Mouse (Mus musculus) intestine, embryonic 15.5 days (tissue): ENCODE measurements around the gene Fbln5. TPM values are rescaled to one million over a fixed set of nuclear protein-coding genes. Genes with fewer than 3 reads are reported as not detected.

ENCODE experiments used
- ATAC-seq: fragments of 200-750 bp; cut with Nextera tagmentation; 2 replicates; pipeline ENCODE4 v1.8.0; 2017; ENCODE audit warnings: moderate TSS enrichment, moderate library complexity
- H3K27ac ChIP-seq: fragments of 300-500 bp; sonication (generic); 2 replicates; pipeline ENCODE4 v1.5.1; 2015; ENCODE audit warnings: mild to moderate bottlenecking, inconsistent platforms
- H3K27me3 ChIP-seq: fragments of 300-500 bp; sonication (generic); replicated peaks from 2 replicates; pipeline ENCODE4 v1.6.1; 2015; ENCODE audit warnings: inconsistent platforms
- H3K36me3 ChIP-seq: fragments of 300-500 bp; sonication (generic); 2 replicates; pipeline ENCODE4 v1.6.1; 2015; ENCODE audit warnings: inconsistent platforms
- H3K4me1 ChIP-seq: fragments of 300-500 bp; sonication (generic); replicated peaks from 2 replicates; pipeline ENCODE4 v1.6.1; 2015; ENCODE audit warnings: inconsistent platforms
- H3K4me2 ChIP-seq: fragments of 300-500 bp; sonication (generic); replicated peaks from 2 replicates; pipeline ENCODE4 v1.6.1; 2015; ENCODE audit warnings: mild to moderate bottlenecking, inconsistent platforms
- H3K4me3 ChIP-seq: fragments of 300-500 bp; sonication (generic); replicated peaks from 2 replicates; pipeline ENCODE4 v1.5.1; 2015; ENCODE audit warnings: inconsistent platforms
- H3K9ac ChIP-seq: fragments of 300-500 bp; sonication (generic); 2 replicates; pipeline ENCODE4 v1.6.1; 2015; ENCODE audit warnings: inconsistent platforms
- H3K9me3 ChIP-seq: fragments of 300-500 bp; sonication (generic); 2 replicates; pipeline ENCODE4 v1.6.1; 2016; ENCODE audit warnings: inconsistent platforms
- WGBS: fragments of 180-500 bp; shearing (Covaris S2); methylation state at CpG from one replicate; pipeline ENCODE4 v1.1.7; 2015; 5-methylcytosine and 5-hydroxymethylcytosine counted together
- polyA plus RNA-seq: library from polyadenylated mRNA; unstranded; fragments of >200 nt; fragmentation: Nextera tagmentation; extraction: Ambion mirVana; gene quantifications from 2 replicates; pipeline ENCODE4 v1.2.1, GENCODE M21; 2015

Gene Fbln5
- polyA plus RNA-seq, 1 experiment from 2014 or later = 63.9 TPM

DNA sequence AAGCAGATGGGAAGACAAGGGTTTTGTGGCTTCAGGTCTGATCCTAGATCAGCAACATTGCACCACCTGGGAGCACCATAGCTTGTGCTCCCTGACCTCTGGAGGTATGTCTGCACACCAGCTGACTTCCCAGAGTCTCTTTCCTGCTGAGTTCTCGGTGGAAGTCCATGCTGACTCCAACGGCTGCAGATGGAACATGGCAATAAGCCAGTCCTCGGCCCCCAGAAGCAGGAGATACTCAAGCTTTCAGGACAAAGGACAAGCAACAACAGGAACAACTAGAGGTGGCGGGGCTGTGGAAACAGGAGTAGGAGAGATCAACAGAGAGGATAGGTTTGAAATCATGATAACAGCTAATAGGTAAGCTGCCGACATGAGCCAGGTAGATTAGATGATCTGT, 17.1 kb downstream of the Fbln5 start:
- H3K27me3 ChIP-seq = no peaks in the 10 kb centered on the region
- H3K36me3 ChIP-seq = no peaks in the 10 kb centered on the region
- H3K4me2 ChIP-seq = no peak overlapping the region
- H3K9ac ChIP-seq = no peak overlapping the region
- WGBS = 72% methylated on average over 5 of the region's 5 CpGs
- no peak for ATAC-seq
- no peaks in the 10 kb centered on the region for H3K9me3 ChIP-seq
- no peak overlapping the region for H3K27ac ChIP-seq
- no peak overlapping the region for H3K4me3 ChIP-seq
- no peaks in the 10 kb centered on the region for H3K4me1 ChIP-seq

DNA sequence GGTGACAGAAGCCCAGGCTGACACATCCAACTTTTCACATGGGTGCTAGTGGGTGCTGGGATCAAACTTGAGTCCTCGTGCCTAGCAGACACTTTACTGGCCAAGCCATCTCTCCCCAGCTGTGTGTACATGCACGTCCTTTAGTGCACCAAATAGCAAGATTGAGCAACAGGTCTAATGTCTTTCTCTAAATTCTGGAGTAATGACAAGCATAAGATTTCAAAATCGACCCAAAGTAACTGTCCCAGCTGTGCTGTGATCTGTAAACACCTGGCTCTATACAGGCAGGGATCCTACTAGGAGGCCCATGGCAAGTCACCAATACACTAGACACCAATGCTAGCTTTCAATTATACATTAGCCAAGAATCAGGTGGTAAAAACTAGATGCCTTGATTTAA, 17.8 kb downstream of the Fbln5 start:
- H3K9ac ChIP-seq = no peak overlapping the region
- H3K4me1 ChIP-seq = no peaks in the 10 kb centered on the region
- H3K9me3 ChIP-seq = no peaks in the 10 kb centered on the region
- H3K4me3 ChIP-seq = no peak overlapping the region
- H3K4me2 ChIP-seq = no peak overlapping the region
- H3K27me3 ChIP-seq = no peaks in the 10 kb centered on the region
- 78% methylated on average over 3 of the region's 3 CpGs for WGBS
- H3K27ac ChIP-seq = no peak overlapping the region
- H3K36me3 ChIP-seq = no peaks in the 10 kb centered on the region
- no peak for ATAC-seq

GRCm38 (mm10) chr12:101798189-101798922, 20.5 kb downstream of the Fbln5 start:
- no peaks in the 10 kb centered on the region for H3K4me1 ChIP-seq
- no peak for ATAC-seq
- H3K9ac ChIP-seq = no peak overlapping the region
- no peak overlapping the region for H3K4me2 ChIP-seq
- H3K9me3 ChIP-seq = no peaks in the 10 kb centered on the region
- no peak overlapping the region for H3K27ac ChIP-seq
- WGBS = 62% methylated on average over 7 of the region's 7 CpGs
- H3K27me3 ChIP-seq = no peaks in the 10 kb centered on the region
- no peak overlapping the region for H3K4me3 ChIP-seq
- H3K36me3 ChIP-seq = no peaks in the 10 kb centered on the region

GRCm38 (mm10) chr12:101794458-101794857, 24.4 kb downstream of the Fbln5 start:
- Histone ChIP-seq H3K36me3 (no peaks in the 10 kb centered on the region), H3K4me3 (no peak overlapping the region), H3K27ac (no peak overlapping the region), H3K27me3 (no peaks in the 10 kb centered on the region), H3K4me2 (no peak overlapping the region), H3K9me3 (no peaks in the 10 kb centered on the region), H3K4me1 (no peaks in the 10 kb centered on the region), H3K9ac (no peak overlapping the region)
- 78% methylated on average over 3 of the region's 3 CpGs for WGBS
- ATAC-seq = no peak

DNA sequence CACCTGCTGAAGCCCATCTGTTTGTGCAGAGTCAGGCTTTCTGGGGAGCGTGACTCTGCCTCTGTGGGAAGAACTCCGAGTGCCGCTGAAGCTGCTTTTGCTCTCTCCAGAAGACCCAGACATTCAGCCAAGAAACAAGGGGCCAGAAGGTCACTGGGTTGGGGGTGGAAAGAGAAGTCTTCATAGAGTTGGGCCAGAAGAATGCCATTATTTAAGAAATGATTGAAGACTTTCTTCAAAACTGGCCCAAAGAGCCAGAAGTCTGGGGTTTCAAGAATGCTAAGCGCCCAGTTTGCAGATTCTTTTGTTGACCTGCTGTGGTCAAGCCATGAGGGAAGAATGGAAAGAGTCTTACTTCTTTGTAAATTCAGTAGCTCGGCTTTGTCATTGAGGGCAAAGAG, 25.6 kb downstream of the Fbln5 start:
- Histone ChIP-seq H3K4me3 (no peak overlapping the region), H3K4me1 (no peaks in the 10 kb centered on the region), H3K9ac (no peak overlapping the region), H3K9me3 (no peaks in the 10 kb centered on the region), H3K27ac (no peak overlapping the region), H3K27me3 (no peaks in the 10 kb centered on the region), H3K36me3 (no peaks in the 10 kb centered on the region), H3K4me2 (no peak overlapping the region)
- WGBS = 84% methylated on average over 5 of the region's 5 CpGs
- no peak for ATAC-seq

DNA sequence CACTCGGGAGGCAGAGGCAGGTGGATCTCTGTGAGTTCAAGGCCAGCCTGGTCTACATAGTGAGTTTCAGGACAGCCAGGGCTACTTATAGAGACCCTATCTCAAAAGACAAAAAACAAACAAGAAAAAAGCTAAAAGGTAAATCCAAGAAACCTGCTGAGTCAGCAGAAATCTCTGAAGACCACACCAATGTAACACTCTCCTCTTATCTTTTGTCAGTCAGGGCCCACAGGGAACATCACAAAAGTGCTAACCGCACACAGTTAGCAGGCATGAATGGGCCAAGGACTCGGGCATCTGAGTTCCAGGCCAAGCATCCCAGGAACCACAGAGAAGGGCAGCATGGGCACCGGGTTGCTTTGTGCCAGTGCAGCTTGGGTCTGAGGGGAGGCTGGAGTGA, 26.2 kb downstream of the Fbln5 start:
- no peak for ATAC-seq
- H3K4me1 ChIP-seq = no peaks in the 10 kb centered on the region
- H3K27me3 ChIP-seq = no peaks in the 10 kb centered on the region
- no peak overlapping the region for H3K27ac ChIP-seq
- H3K4me3 ChIP-seq = no peak overlapping the region
- no peak overlapping the region for H3K4me2 ChIP-seq
- 88% methylated on average over 4 of the region's 4 CpGs for WGBS
- H3K9me3 ChIP-seq = no peaks in the 10 kb centered on the region
- H3K36me3 ChIP-seq = no peaks in the 10 kb centered on the region
- H3K9ac ChIP-seq = no peak overlapping the region

DNA sequence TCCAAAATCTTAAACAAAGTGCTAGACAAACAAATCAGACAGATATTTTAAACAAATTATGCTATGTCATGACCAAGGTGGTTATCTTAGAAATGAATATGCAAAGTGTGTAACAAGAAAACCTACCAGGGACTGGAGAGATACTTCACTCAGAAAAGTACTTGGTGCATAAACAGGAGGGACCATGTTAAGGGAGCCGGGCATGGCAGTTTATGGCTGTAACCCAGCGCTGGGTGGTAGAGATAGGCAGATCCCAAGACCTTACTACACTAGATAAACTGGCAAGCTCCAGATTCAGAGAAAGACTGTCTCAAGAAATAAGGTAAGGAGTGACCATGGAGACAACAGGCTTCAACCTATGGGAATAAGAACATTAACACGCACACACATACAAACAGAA, 29.1 kb downstream of the Fbln5 start:
- Histone ChIP-seq H3K4me3 (no peak overlapping the region), H3K27ac (no peak overlapping the region), H3K36me3 (no peaks in the 10 kb centered on the region), H3K27me3 (no peaks in the 10 kb centered on the region), H3K4me1 (no peaks in the 10 kb centered on the region), H3K4me2 (no peak overlapping the region), H3K9me3 (no peaks in the 10 kb centered on the region), H3K9ac (no peak overlapping the region)
- WGBS = 83% methylated on average over 3 of the region's 3 CpGs
- ATAC-seq = no peak

DNA sequence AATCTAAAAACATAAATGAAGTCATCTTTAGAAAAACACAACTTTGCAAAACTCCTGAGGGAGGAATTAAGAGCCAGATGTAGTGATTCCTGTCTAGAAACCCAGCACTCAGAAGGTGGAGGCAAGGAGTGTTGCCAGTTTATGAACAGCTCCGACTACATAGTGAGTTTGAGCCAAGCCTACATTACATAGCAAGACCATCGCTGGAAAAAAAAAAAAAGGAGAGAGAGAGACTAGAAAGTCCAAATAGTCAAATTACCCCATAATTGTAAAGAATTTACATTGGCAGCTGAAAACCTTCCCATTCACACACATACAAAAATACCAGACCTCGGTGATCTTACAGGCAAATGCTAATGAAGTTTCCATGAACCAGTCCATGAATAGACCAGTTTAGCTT, 29.6 kb downstream of the Fbln5 start:
- Histone ChIP-seq H3K4me2 (no peak overlapping the region), H3K9me3 (no peaks in the 10 kb centered on the region), H3K4me3 (no peak overlapping the region), H3K36me3 (no peaks in the 10 kb centered on the region), H3K4me1 (no peaks in the 10 kb centered on the region), H3K9ac (no peak overlapping the region), H3K27me3 (no peaks in the 10 kb centered on the region), H3K27ac (no peak overlapping the region)
- 74% methylated on average over 3 of the region's 3 CpGs for WGBS
- no peak for ATAC-seq

GRCm38 (mm10) chr12:101782787-101783186, 36.1 kb downstream of the Fbln5 start:
- H3K9ac ChIP-seq = no peak overlapping the region
- ATAC-seq = peak; percentile 64
- 67% methylated on average over 2 of the region's 2 CpGs for WGBS
- no peaks in the 10 kb centered on the region for H3K36me3 ChIP-seq
- no peaks in the 10 kb centered on the region for H3K9me3 ChIP-seq
- no peaks in the 10 kb centered on the region for H3K27me3 ChIP-seq
- H3K4me2 ChIP-seq = no peak overlapping the region
- H3K4me1 ChIP-seq = no peaks in the 10 kb centered on the region
- H3K4me3 ChIP-seq = no peak overlapping the region
- H3K27ac ChIP-seq = no peak overlapping the region

- 76% methylated on average over 5 of the region's 5 CpGs for WGBS
- no peaks in the 10 kb centered on the region for H3K9me3 ChIP-seq
Measured at GRCm38 (mm10) chr12:101780915-101781314, 37.9 kb downstream of the Fbln5 start.

GRCm38 (mm10) chr12:101777613-101778325, 41.1 kb downstream of the Fbln5 start:
- no peak for ATAC-seq
- H3K27me3 ChIP-seq = no peaks in the 10 kb centered on the region
- no peak overlapping the region for H3K27ac ChIP-seq
- 61% methylated on average over 9 of the region's 9 CpGs for WGBS
- 0 out of 2 replicates have a peak, but pooled peaks cover 4% of the 10 kb centered on the region for H3K4me1 ChIP-seq
- H3K4me3 ChIP-seq = no peak overlapping the region
- no peak overlapping the region for H3K9ac ChIP-seq
- H3K4me2 ChIP-seq = no peak overlapping the region
- H3K9me3 ChIP-seq = no peaks in the 10 kb centered on the region
- H3K36me3 ChIP-seq = no peaks in the 10 kb centered on the region

More at GRCm38 (mm10) chr12:101780915-101781314, 37.9 kb downstream of the Fbln5 start:
- H3K27me3 ChIP-seq = no peaks in the 10 kb centered on the region
- H3K4me3 ChIP-seq = no peak overlapping the region
- peak; percentile 52; the same call in 1 of the 2 replicates for ATAC-seq
- H3K4me2 ChIP-seq = no peak overlapping the region
- H3K27ac ChIP-seq = no peak overlapping the region
- H3K36me3 ChIP-seq = no peaks in the 10 kb centered on the region
- no peaks in the 10 kb centered on the region for H3K4me1 ChIP-seq
- no peak overlapping the region for H3K9ac ChIP-seq

- no peak overlapping the region for H3K9ac ChIP-seq
Measured at GRCm38 (mm10) chr12:101776383-101776782, 42.5 kb downstream of the Fbln5 start.

GRCm38 (mm10) chr12:101774116-101774515, 44.7 kb downstream of the Fbln5 start:
- no peak overlapping the region for H3K27ac ChIP-seq
- H3K27me3 ChIP-seq = no peaks in the 10 kb centered on the region
- 0 out of 2 replicates have a peak, but pooled peaks cover 4% of the 10 kb centered on the region for H3K4me1 ChIP-seq
- no peaks in the 10 kb centered on the region for H3K36me3 ChIP-seq
- H3K9ac ChIP-seq = no peak overlapping the region
- H3K4me2 ChIP-seq = no peak overlapping the region
- H3K4me3 ChIP-seq = no peak overlapping the region
- H3K9me3 ChIP-seq = no peaks in the 10 kb centered on the region
- no peak for ATAC-seq
- 46% methylated on average over 4 of the region's 4 CpGs for WGBS

More at GRCm38 (mm10) chr12:101776383-101776782, 42.5 kb downstream of the Fbln5 start:
- H3K4me2 ChIP-seq = no peak overlapping the region
- H3K27ac ChIP-seq = no peak overlapping the region
- no peaks in the 10 kb centered on the region for H3K9me3 ChIP-seq
- H3K36me3 ChIP-seq = no peaks in the 10 kb centered on the region
- ATAC-seq = no peak
- WGBS = 76% methylated on average over 5 of the region's 5 CpGs
- 0 out of 2 replicates have a peak, but pooled peaks cover 4% of the 10 kb centered on the region for H3K4me1 ChIP-seq
- no peak overlapping the region for H3K4me3 ChIP-seq
- no peaks in the 10 kb centered on the region for H3K27me3 ChIP-seq
